Mouse (Mus musculus): ENCODE measurements around the gene Tmem38b. TPM values are rescaled to one million over a fixed set of nuclear protein-coding genes. Genes with fewer than 3 reads are reported as not detected.
"Not testable (repeated sequence)": the region's sequence is repeated elsewhere in the genome, so short reads cannot be mapped to it uniquely, and the experiment has no call there.

The Tmem38b gene
- polyA plus RNA-seq, 1 experiment: not detected

- no peaks in the 10 kb centered on the region for H3K4me1 ChIP-seq (ENCODE audit: control insufficient read depth, insufficient read depth, low read length)
- H3K27ac ChIP-seq (ENCODE audit: insufficient read depth, low read depth, low read length): no peak overlapping the region
- no peak for TF ChIP-seq POLR2A (IDR thresholded peaks at IDR 0.05; ENCODE audit: insufficient read depth, low read depth, low read length)
- no peak for TF ChIP-seq CTCF (IDR thresholded peaks at IDR 0.05; ENCODE audit: insufficient read depth, low read depth, low read length)
- no peak overlapping the region for H3K4me3 ChIP-seq (ENCODE audit: insufficient read depth, low read depth, low read length)
- 92% methylated on average over 2 of the region's 2 CpGs for WGBS
Observed at GRCm38 (mm10) chr4:53795706-53796105, 30.1 kb upstream of the Tmem38b start.

GRCm38 (mm10) chr4:53796865-53797772 is 28.7 kb upstream of the Tmem38b start:
- no peak overlapping the region for H3K27ac ChIP-seq (ENCODE audit: insufficient read depth, low read depth, low read length)
- 39% methylated on average over 18 of the region's 18 CpGs for WGBS

GRCm38 (mm10) chr4:53798896-53799676 is 26.8 kb upstream of the Tmem38b start:
- TF ChIP-seq POLR2A (IDR thresholded peaks at IDR 0.05; ENCODE audit: insufficient read depth, low read depth, low read length): no peak
- TF ChIP-seq CTCF (IDR thresholded peaks at IDR 0.05; ENCODE audit: insufficient read depth, low read depth, low read length): no peak
- Histone ChIP-seq H3K27ac (ENCODE audit: insufficient read depth, low read depth, low read length) (no peak overlapping the region), H3K4me1 (ENCODE audit: control insufficient read depth, insufficient read depth, low read length) (no peaks in the 10 kb centered on the region), H3K4me3 (ENCODE audit: insufficient read depth, low read depth, low read length) (no peak overlapping the region)
- WGBS: 60% methylated on average over 7 of the region's 7 CpGs

More at GRCm38 (mm10) chr4:53796865-53797772, 28.7 kb upstream of the Tmem38b start:
- H3K4me3 ChIP-seq (ENCODE audit: insufficient read depth, low read depth, low read length): no peak overlapping the region
- H3K4me1 ChIP-seq (ENCODE audit: control insufficient read depth, insufficient read depth, low read length): no peaks in the 10 kb centered on the region
- no peak for TF ChIP-seq CTCF (IDR thresholded peaks at IDR 0.05; ENCODE audit: insufficient read depth, low read depth, low read length)
- TF ChIP-seq POLR2A (IDR thresholded peaks at IDR 0.05; ENCODE audit: insufficient read depth, low read depth, low read length): no peak

- TF ChIP-seq POLR2A (IDR thresholded peaks at IDR 0.05; ENCODE audit: insufficient read depth, low read depth, low read length) (no peak), CTCF (IDR thresholded peaks at IDR 0.05; ENCODE audit: insufficient read depth, low read depth, low read length) (no peak)
- H3K4me3 ChIP-seq (ENCODE audit: insufficient read depth, low read depth, low read length): no peak overlapping the region
- WGBS: 80% methylated on average over 1 of the region's 1 CpGs
- no peaks in the 10 kb centered on the region for H3K4me1 ChIP-seq (ENCODE audit: control insufficient read depth, insufficient read depth, low read length)
- no peak overlapping the region for H3K27ac ChIP-seq (ENCODE audit: insufficient read depth, low read depth, low read length)
Observed at GRCm38 (mm10) chr4:53799753-53800152, 26.1 kb upstream of the Tmem38b start.

GRCm38 (mm10) chr4:53803674-53804073 is 22.2 kb upstream of the Tmem38b start:
- H3K4me1 ChIP-seq (ENCODE audit: control insufficient read depth, insufficient read depth, low read length); H3K4me3 ChIP-seq (ENCODE audit: insufficient read depth, low read depth, low read length); H3K27ac ChIP-seq (ENCODE audit: insufficient read depth, low read depth, low read length): not testable (repeated sequence)
- 91% methylated on average over 8 of the region's 8 CpGs for WGBS

GRCm38 (mm10) chr4:53806428-53806827 is 19.4 kb upstream of the Tmem38b start:
- 60% methylated on average over 6 of the region's 6 CpGs for WGBS
- H3K27ac ChIP-seq (ENCODE audit: insufficient read depth, low read depth, low read length); H3K4me1 ChIP-seq (ENCODE audit: control insufficient read depth, insufficient read depth, low read length); H3K4me3 ChIP-seq (ENCODE audit: insufficient read depth, low read depth, low read length): not testable (repeated sequence)

GRCm38 (mm10) chr4:53818320-53818719 is 7.5 kb upstream of the Tmem38b start:
- TF ChIP-seq CTCF (IDR thresholded peaks at IDR 0.05; ENCODE audit: insufficient read depth, low read depth, low read length) (no peak), POLR2A (IDR thresholded peaks at IDR 0.05; ENCODE audit: insufficient read depth, low read depth, low read length) (no peak)
- no peaks in the 10 kb centered on the region for H3K4me1 ChIP-seq (ENCODE audit: control insufficient read depth, insufficient read depth, low read length)
- WGBS: 75% methylated on average over 5 of the region's 5 CpGs
- no peak overlapping the region for H3K4me3 ChIP-seq (ENCODE audit: insufficient read depth, low read depth, low read length)
- H3K27ac ChIP-seq (ENCODE audit: insufficient read depth, low read depth, low read length): no peak overlapping the region

GRCm38 (mm10) chr4:53823697-53824096 is 2.1 kb upstream of the Tmem38b start:
- H3K4me1 ChIP-seq (ENCODE audit: control insufficient read depth, insufficient read depth, low read length): no peaks in the 10 kb centered on the region
- H3K27ac ChIP-seq (ENCODE audit: insufficient read depth, low read depth, low read length): no peak overlapping the region
- WGBS: 52% methylated on average over 6 of the region's 6 CpGs
- TF ChIP-seq CTCF (IDR thresholded peaks at IDR 0.05; ENCODE audit: insufficient read depth, low read depth, low read length): no peak
- TF ChIP-seq POLR2A (IDR thresholded peaks at IDR 0.05; ENCODE audit: insufficient read depth, low read depth, low read length): no peak
- no peak overlapping the region for H3K4me3 ChIP-seq (ENCODE audit: insufficient read depth, low read depth, low read length)

- WGBS: 66% methylated on average over 4 of the region's 4 CpGs
- H3K27ac ChIP-seq (ENCODE audit: insufficient read depth, low read depth, low read length): no peak overlapping the region
- no peak for TF ChIP-seq POLR2A (IDR thresholded peaks at IDR 0.05; ENCODE audit: insufficient read depth, low read depth, low read length)
- TF ChIP-seq CTCF (IDR thresholded peaks at IDR 0.05; ENCODE audit: insufficient read depth, low read depth, low read length): no peak
- H3K4me3 ChIP-seq (ENCODE audit: insufficient read depth, low read depth, low read length): no peak overlapping the region
- H3K4me1 ChIP-seq (ENCODE audit: control insufficient read depth, insufficient read depth, low read length): no peaks in the 10 kb centered on the region
Observed at GRCm38 (mm10) chr4:53824831-53825230, 1.0 kb upstream of the Tmem38b start.

Data from olfactory bulb, adult 2 months (tissue).